Mouse (Mus musculus) CH12.LX (cell line): ENCODE data around the gene Myh2. TPM values are rescaled to one million over a fixed set of nuclear protein-coding genes. Genes with fewer than 3 reads are reported as not detected.
A peak's percentile ranks its signal among the peaks of the same experiment; 100 is the strongest.

Source experiments
- DNase-seq: peaks from one replicate; pipeline ENCODE4 v3.0.0-alpha.2; 2013; ENCODE audit errors: extremely low read depth
- H3K27ac ChIP-seq: 2 replicates; pipeline ENCODE4 v1.5.1; 2012; ENCODE audit warnings: low read depth, mild to moderate bottlenecking, control low read depth, moderate library complexity; ENCODE audit not compliant: insufficient read depth
- H3K27me3 ChIP-seq: replicated peaks from 2 replicates; pipeline ENCODE3; 2012; ENCODE audit warnings: inconsistent platforms
- H3K36me3 ChIP-seq, 2 experiments: replicated peaks in 1 of 2; 2 replicates each; pipeline versions ENCODE3 to v1.6.1; 2012; ENCODE audit warnings: inconsistent platforms in 1 of 2, low read length in 1 of 2, mild to moderate bottlenecking in 1 of 2, mixed read lengths in 1 of 2, moderate library complexity in 1 of 2; ENCODE audit not compliant: control insufficient read depth in 1 of 2, insufficient read depth in 1 of 2
- H3K4me1 ChIP-seq, 2 experiments: 2 replicates each; pipeline ENCODE4 v1.6.1; 2012; ENCODE audit warnings: inconsistent platforms in 1 of 2, moderate library complexity in 1 of 2; ENCODE audit not compliant: insufficient read depth in 2 of 2, control insufficient read depth in 1 of 2
- H3K4me2 ChIP-seq: 2 replicates; pipeline ENCODE4 v1.6.1; 2012; ENCODE audit warnings: low read depth, mild to moderate bottlenecking, control low read depth; ENCODE audit not compliant: poor library complexity, insufficient read depth, severe bottlenecking
- H3K4me3 ChIP-seq, 3 experiments: fragments of 150-350 bp in 1 of 3; sonication (generic) in 1 of 3; replicated peaks in 1 of 3; 2 replicates each; pipeline versions ENCODE3 to v1.5.1; 2011 to 2012; ENCODE audit warnings: low read depth in 2 of 3, low read length in 2 of 3, mild to moderate bottlenecking in 2 of 3, moderate library complexity in 2 of 3, control low read depth in 1 of 3, improper control_type of control experiment in 1 of 3, inconsistent platforms in 1 of 3, mixed read lengths in 1 of 3; ENCODE audit not compliant: poor library complexity in 1 of 3
- H3K79me2 ChIP-seq: replicated peaks from 2 replicates; pipeline ENCODE4 v1.6.1; 2012; ENCODE audit warnings: mild to moderate bottlenecking, moderate library complexity; ENCODE audit not compliant: control insufficient read depth, poor library complexity, insufficient read depth, severe bottlenecking; ENCODE audit errors: extremely low read depth
- H3K9ac ChIP-seq: 2 replicates; pipeline ENCODE4 v1.6.1; 2012; ENCODE audit warnings: low read depth, mild to moderate bottlenecking, control low read depth, moderate library complexity; ENCODE audit not compliant: insufficient read depth
- H3K9me3 ChIP-seq: replicated peaks from 2 replicates; pipeline ENCODE3; 2012; ENCODE audit warnings: low read length, inconsistent platforms, mixed read lengths
- BHLHE40 ChIP-seq: IDR thresholded peaks from 2 replicates; pipeline ENCODE4 v1.6.1; 2011; ENCODE audit warnings: mild to moderate bottlenecking, low read depth, low read length, improper control_type of control experiment
- CTCF ChIP-seq, 2 experiments: IDR thresholded peaks in 1 of 2; conservative IDR thresholded peaks in 1 of 2; 2 replicates each; pipeline ENCODE4 v1.5.1; 2011 to 2012; ENCODE audit warnings: low read depth in 2 of 2, low read length in 2 of 2, improper control_type of control experiment in 1 of 2, inconsistent platforms in 1 of 2, mild to moderate bottlenecking in 1 of 2, moderate library complexity in 1 of 2
- E2F4 ChIP-seq: IDR thresholded peaks from 2 replicates; pipeline ENCODE4 v1.6.1; 2011; ENCODE audit warnings: low read depth, low read length, improper control_type of control experiment; ENCODE audit not compliant: insufficient replicate concordance
- ELF1 ChIP-seq: IDR thresholded peaks from 2 replicates; pipeline ENCODE4 v1.6.1; 2014; ENCODE audit warnings: low read depth, mild to moderate bottlenecking, inconsistent platforms, low read length, improper control_type of control experiment
- EP300 ChIP-seq: IDR thresholded peaks from 2 replicates; pipeline ENCODE4 v1.6.1; 2011; ENCODE audit warnings: low read length, improper control_type of control experiment
- ETS1 ChIP-seq: conservative IDR thresholded peaks from 2 replicates; pipeline ENCODE4 v1.6.1; 2012; ENCODE audit warnings: low read depth, mild to moderate bottlenecking, inconsistent platforms, low read length, improper control_type of control experiment, moderate library complexity
- GABPA ChIP-seq: IDR thresholded peaks from 2 replicates; pipeline ENCODE4 v1.6.1; 2012; ENCODE audit warnings: low read depth, low read length, improper control_type of control experiment, inconsistent platforms; ENCODE audit not compliant: insufficient replicate concordance
- IRF4 ChIP-seq: IDR thresholded peaks from 2 replicates; pipeline ENCODE4 v1.6.1; 2014; ENCODE audit warnings: low read depth, mild to moderate bottlenecking, inconsistent platforms, low read length, improper control_type of control experiment
- JUN ChIP-seq: IDR thresholded peaks from 2 replicates; pipeline ENCODE4 v1.6.1; 2011; ENCODE audit warnings: low read depth, mild to moderate bottlenecking, low read length, improper control_type of control experiment, moderate library complexity; ENCODE audit not compliant: insufficient read depth
- KAT2A ChIP-seq: IDR thresholded peaks from 2 replicates; pipeline ENCODE4 v1.6.1; 2012; ENCODE audit warnings: low read length, improper control_type of control experiment, inconsistent platforms; ENCODE audit not compliant: insufficient replicate concordance
- MAFK ChIP-seq: IDR thresholded peaks from 2 replicates; pipeline ENCODE4 v1.6.1; 2011; ENCODE audit warnings: low read length, improper control_type of control experiment; ENCODE audit not compliant: insufficient replicate concordance
- MAX ChIP-seq: IDR thresholded peaks from 2 replicates; pipeline ENCODE4 v1.6.1; 2011; ENCODE audit warnings: low read length, improper control_type of control experiment
- MAZ ChIP-seq: IDR thresholded peaks from 2 replicates; pipeline ENCODE4 v1.6.1; 2012; ENCODE audit warnings: low read depth, mild to moderate bottlenecking, inconsistent platforms, low read length, improper control_type of control experiment, moderate library complexity
- MYC ChIP-seq: IDR thresholded peaks from 2 replicates; pipeline ENCODE4 v1.6.1; 2011; ENCODE audit warnings: low read depth, mild to moderate bottlenecking, improper control_type of control experiment, low read length
- NELFE ChIP-seq: IDR thresholded peaks from 2 replicates; pipeline ENCODE4 v1.6.1; 2011; ENCODE audit warnings: low read depth, low read length, improper control_type of control experiment
- NRF1 ChIP-seq: IDR thresholded peaks from 2 replicates; pipeline ENCODE4 v1.6.1; 2014; ENCODE audit warnings: low read depth, mild to moderate bottlenecking, inconsistent platforms, low read length, improper control_type of control experiment, moderate library complexity
- PAX5 ChIP-seq: IDR thresholded peaks from 2 replicates; pipeline ENCODE4 v1.6.1; 2012; ENCODE audit warnings: low read length, inconsistent platforms, mixed read lengths
- POLR2A ChIP-seq: IDR thresholded peaks from 2 replicates; pipeline ENCODE4 v1.6.1; 2011; ENCODE audit warnings: low read depth, mild to moderate bottlenecking, improper control_type of control experiment, low read length
- RAD21 ChIP-seq: IDR thresholded peaks from 2 replicates; pipeline ENCODE4 v1.6.1; 2011; ENCODE audit warnings: low read depth, mild to moderate bottlenecking, low read length, improper control_type of control experiment, moderate library complexity
- RCOR1 ChIP-seq: conservative IDR thresholded peaks from 2 replicates; pipeline ENCODE4 v1.6.1; 2012; ENCODE audit warnings: low read depth, mild to moderate bottlenecking, inconsistent platforms, low read length, improper control_type of control experiment
- SIN3A ChIP-seq: IDR thresholded peaks from 2 replicates; pipeline ENCODE4 v1.6.1; 2012; ENCODE audit warnings: low read length, improper control_type of control experiment, inconsistent platforms
- SMC3 ChIP-seq: IDR thresholded peaks from 2 replicates; pipeline ENCODE4 v1.6.1; 2011; ENCODE audit warnings: low read depth, low read length, improper control_type of control experiment
- UBTF ChIP-seq: IDR thresholded peaks from 2 replicates; pipeline ENCODE4 v1.6.1; 2012; ENCODE audit warnings: low read depth, mild to moderate bottlenecking, inconsistent platforms, low read length, improper control_type of control experiment, moderate library complexity
- USF1 ChIP-seq: IDR thresholded peaks from 2 replicates; pipeline ENCODE4 v1.6.1; 2014; ENCODE audit warnings: low read depth, mild to moderate bottlenecking, inconsistent platforms, low read length, improper control_type of control experiment
- ZC3H11A ChIP-seq: IDR thresholded peaks from 2 replicates; pipeline ENCODE4 v1.6.1; 2012; ENCODE audit warnings: low read depth, mild to moderate bottlenecking, inconsistent platforms, low read length, improper control_type of control experiment
- dilution Hi-C: fragments of 300-500 bp; cut with MboI; formaldehyde crosslinking; loops from 2 replicates; pipeline ENCODE4 v1.14.3; 2020; ENCODE audit warnings: low sequenced_read_pairs; ENCODE audit not compliant: extremely low pct_unique_long_range_greater_than_20kb, extremely low pct_ligation_motif_present
- in situ Hi-C: fragments of 300-500 bp; cut with MboI; formaldehyde crosslinking; loops from 3 replicates; pipeline ENCODE4 v1.14.3; 2019; ENCODE audit warnings: low sequenced_read_pairs, low pct_ligation_motif_present, low pct_unique_long_range_greater_than_20kb, mixed read lengths
- polyA plus RNA-seq: library from polyadenylated mRNA; unstranded; fragments of >175 nt; gene quantifications from 2 replicates; pipeline ENCODE4 v1.2.1, GENCODE M21; 2012; ENCODE audit warnings: low read depth; ENCODE audit not compliant: insufficient read length
- total RNA-seq, 2 experiments: library from RNA; depleted of rRNA; stranded (reverse); fragments of 300-350 nt in 1 of 2; fragments of >200 nt in 1 of 2; gene quantifications; 2 replicates each; pipeline ENCODE4 v1.2.3; 2012 to 2014

The Myh2 gene
- total and polyA plus RNA-seq, 3 experiments: 0.04 to 0.08 TPM; not detected in 1

DNA sequence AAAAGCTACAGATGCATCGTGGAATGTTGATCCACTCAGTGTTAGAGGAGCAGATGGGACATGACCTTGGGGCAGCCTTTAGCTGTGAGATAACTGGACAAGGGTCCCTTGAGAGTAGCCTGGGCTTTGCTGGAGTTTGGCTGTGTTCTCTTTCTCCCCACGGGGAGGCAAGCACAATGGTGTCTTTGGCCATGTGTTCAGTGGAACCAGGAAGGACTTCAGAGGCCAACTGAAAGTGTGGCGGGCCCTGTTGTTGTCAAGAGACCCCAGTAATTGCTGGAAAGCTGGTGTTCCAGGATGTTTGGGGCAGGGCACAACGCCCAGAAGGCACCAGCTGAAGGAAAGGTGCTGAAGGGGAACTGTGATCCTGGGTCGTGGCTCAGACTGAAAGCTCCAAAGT, 1.5 kb upstream of the Myh2 start:
- peak; percentile 25 for DNase-seq
- in situ Hi-C loops (loop anchor here (10.0 kb wide), 1 partner anchor 56 kb away; no protein-coding TSS in a partner anchor), dilution Hi-C loops (no loop called here)
- H3K9ac ChIP-seq: 0 out of 2 replicates have a peak overlapping the region, but pooled peaks have one; percentile 1
- H3K27ac ChIP-seq: no peak overlapping the region
- no peak for TF ChIP-seq NELFE
- no peak for TF ChIP-seq MAFK
- TF ChIP-seq RCOR1: no peak
- TF ChIP-seq ETS1: no peak
- no peak for TF ChIP-seq SIN3A
- TF ChIP-seq PAX5: no peak
- TF ChIP-seq CTCF (conservative IDR thresholded peaks at IDR 0.05 in 1 of 2, IDR thresholded peaks at IDR 0.05 in 1 of 2; ENCODE audit: low read depth in 2 of 2, low read length in 2 of 2): no peak
- no peak for TF ChIP-seq JUN
- TF ChIP-seq ELF1: peak; percentile 57; the same call in 1 of the 2 replicates
- TF ChIP-seq SMC3: no peak
- peak; percentile 23; the same call in 1 of the 2 replicates for TF ChIP-seq POLR2A
- TF ChIP-seq MAZ: no peak
- TF ChIP-seq BHLHE40: no peak
- no peak for TF ChIP-seq RAD21
- no peak for TF ChIP-seq USF1
- peak; percentile 48; the same call in 1 of the 2 replicates for TF ChIP-seq MYC
- no peak for TF ChIP-seq E2F4
- TF ChIP-seq NRF1: no peak
- TF ChIP-seq KAT2A: no peak
- TF ChIP-seq IRF4: no peak
- TF ChIP-seq ZC3H11A: no peak
- no peak for TF ChIP-seq EP300
- TF ChIP-seq GABPA: no peak
- peak; percentile 52; the same call in 1 of the 2 replicates for TF ChIP-seq MAX
- TF ChIP-seq UBTF: no peak
- H3K36me3 ChIP-seq: no peaks in the 10 kb centered on the region
- H3K79me2 ChIP-seq: no peaks in the 10 kb centered on the region
- no peaks in the 10 kb centered on the region for H3K27me3 ChIP-seq
- H3K4me3 ChIP-seq: no peak overlapping the region
- H3K4me1 ChIP-seq: peaks cover 15 to 46% of the 10 kb centered on the region in 2 experiments
- H3K4me2 ChIP-seq: peak overlapping the region; percentile 33; the same call in 1 of the 2 replicates
- H3K9me3 ChIP-seq: no peaks in the 10 kb centered on the region
